Mouse (Mus musculus) kidney, adult 2 months (tissue): ENCODE measurements around the gene Mgat3. TPM values are rescaled to one million over a fixed set of nuclear protein-coding genes. Genes with fewer than 3 reads are reported as not detected.
A peak's percentile ranks its signal among the peaks of the same experiment; 100 is the strongest.

Experiments
- DNase-seq: peaks from one replicate; pipeline ENCODE4 v3.0.0; 2021
- H3K27ac ChIP-seq: fragments of 200-500 bp; 2 replicates; pipeline ENCODE4 v1.5.1; 2012; ENCODE audit warnings: low read depth, low read length, control low read depth, inconsistent platforms; ENCODE audit not compliant: insufficient read depth
- H3K27me3 ChIP-seq: fragments of 200-500 bp; replicated peaks from 2 replicates; pipeline ENCODE4 v1.6.1; 2012; ENCODE audit warnings: mild to moderate bottlenecking, moderate library complexity, low read length, inconsistent platforms; ENCODE audit not compliant: control insufficient read depth, insufficient read depth
- H3K36me3 ChIP-seq: fragments of 200-500 bp; 2 replicates; pipeline ENCODE4 v1.6.1; 2012; ENCODE audit warnings: mild to moderate bottlenecking, moderate library complexity, low read length, inconsistent platforms; ENCODE audit not compliant: control insufficient read depth, insufficient read depth
- H3K4me1 ChIP-seq: fragments of 200-500 bp; 2 replicates; pipeline ENCODE4 v1.6.1; 2011; ENCODE audit warnings: low read length; ENCODE audit not compliant: control insufficient read depth, insufficient read depth
- H3K4me3 ChIP-seq: fragments of 200-500 bp; 2 replicates; pipeline ENCODE4 v1.5.1; 2011; ENCODE audit warnings: mild to moderate bottlenecking, low read depth, low read length, control low read depth; ENCODE audit not compliant: insufficient read depth
- CTCF ChIP-seq: fragments of 200-500 bp; conservative IDR thresholded peaks from 2 replicates; pipeline ENCODE4 v1.5.1; 2011; ENCODE audit warnings: low read depth, mild to moderate bottlenecking, control low read depth, low read length, moderate library complexity, mixed read lengths; ENCODE audit not compliant: insufficient read depth, insufficient read length
- POLR2A ChIP-seq: fragments of 200-500 bp; IDR thresholded peaks from one replicate; pipeline ENCODE4 v1.6.1; 2011; ENCODE audit warnings: low read depth, low read length, control low read depth
- WGBS: fragments of 180-500 bp; shearing (Covaris S2); methylation state at CpG from one replicate; pipeline ENCODE4 v1.1.7; 2018; 5-methylcytosine and 5-hydroxymethylcytosine counted together
- polyA plus RNA-seq: library from polyadenylated mRNA; depleted of rRNA; stranded (reverse); fragments of >200 nt; gene quantifications from 2 replicates; pipeline ENCODE4 v1.2.3, GENCODE M21; 2012

Mgat3 gene
- polyA plus RNA-seq, 1 experiment = 70.5 TPM

DNA sequence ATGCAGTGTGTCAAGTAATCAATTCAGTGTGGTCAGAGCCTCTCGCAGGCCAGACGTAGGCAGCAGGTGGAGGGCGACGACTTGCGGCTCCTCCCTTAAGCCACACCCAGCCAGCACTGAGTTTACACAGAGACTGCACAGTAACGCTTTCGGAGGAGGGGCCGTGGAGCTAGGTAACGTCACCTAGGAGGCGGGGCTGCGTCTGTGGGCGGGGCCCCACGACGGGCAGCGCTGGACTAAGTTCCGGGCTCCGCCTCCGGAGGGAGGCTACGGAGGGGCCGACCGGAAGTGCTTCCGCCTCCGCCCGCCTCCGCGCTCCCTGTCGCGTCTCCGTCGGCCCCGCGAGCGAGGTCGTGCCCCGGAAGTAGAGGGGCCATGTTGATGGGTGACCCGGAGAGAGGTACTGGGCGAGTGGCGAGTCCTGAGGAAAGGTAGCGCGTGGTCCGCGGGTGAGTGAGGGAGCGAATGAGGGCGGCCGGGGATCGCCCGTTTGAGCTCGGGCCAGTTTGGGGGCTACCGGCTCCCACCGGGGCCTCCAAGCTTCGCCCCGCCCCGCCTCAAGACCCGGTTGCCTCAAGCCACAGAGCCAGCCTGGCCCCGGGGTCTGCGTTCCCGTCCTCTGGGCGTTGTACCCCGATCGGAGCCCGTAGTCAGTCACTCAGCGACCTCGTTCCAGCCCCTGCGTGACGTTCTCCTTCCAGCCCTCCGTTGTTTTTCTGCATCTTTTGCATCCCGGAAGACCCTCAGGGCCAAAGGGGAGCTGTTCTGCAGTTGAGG is 60.4 kb downstream of the Mgat3 start, which contains the start of gene Mief1:
TSS of gene Mief1 (plus strand) at position 286 of the 777 bp plus-strand sequence.
- H3K27me3 ChIP-seq = no peaks in the 10 kb centered on the region
- WGBS = under 1% methylated on average over 67 of the region's 67 CpGs
- H3K36me3 ChIP-seq = no peaks in the 10 kb centered on the region; the same call in none of the 2 replicates
- peak within 1 kb of the TSS; percentile 74 for H3K27ac ChIP-seq
- peak; percentile 99 for DNase-seq
- peak within 1 kb of the TSS; percentile 98 for H3K4me3 ChIP-seq
- H3K4me1 ChIP-seq = peaks cover 5% of the 10 kb centered on the region; the same call in 1 of the 2 replicates
- TF ChIP-seq POLR2A (peak; percentile 55), CTCF (peak; percentile 26; the same call in 1 of the 2 replicates)

- DNase-seq = no peak
- H3K27ac ChIP-seq = no peak within 1 kb of the TSS
- 96% methylated on average over 9 of the region's 9 CpGs for WGBS
- peaks cover 5% of the 10 kb centered on the region; the same call in 1 of the 2 replicates for H3K4me1 ChIP-seq
- TF ChIP-seq CTCF (no peak), POLR2A (no peak)
- no peaks in the 10 kb centered on the region for H3K27me3 ChIP-seq
- H3K4me3 ChIP-seq = peak within 1 kb of the TSS; percentile 98
- H3K36me3 ChIP-seq = no peaks in the 10 kb centered on the region; the same call in none of the 2 replicates
These were observed 62.0 kb downstream of the Mgat3 start, which contains the start of gene AC140267.1 for GRCm38 (mm10) chr15:80235535-80235934. AC140267.1 (plus strand) TSS chr15:80235835.

DNA sequence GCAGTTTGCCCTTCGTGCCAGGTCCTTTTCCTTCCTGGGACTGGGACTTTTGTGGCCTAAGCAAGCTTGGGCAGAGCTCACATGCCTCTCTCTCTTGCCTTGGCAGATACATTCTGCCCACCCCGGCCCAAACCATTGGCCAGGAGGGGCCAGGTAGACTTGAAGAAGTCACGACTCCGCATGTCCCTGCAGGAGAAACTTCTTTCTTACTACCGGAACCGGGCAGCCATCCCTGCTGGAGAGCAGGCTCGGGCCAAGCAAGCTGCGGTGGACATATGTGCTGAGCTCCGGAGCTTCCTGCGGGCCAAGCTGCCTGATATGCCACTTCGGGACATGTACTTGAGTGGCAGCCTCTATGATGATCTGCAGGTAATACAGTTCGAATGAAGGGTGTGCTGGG is 74.6 kb downstream of the Mgat3 start:
- WGBS = 93% methylated on average over 12 of the region's 12 CpGs
- H3K4me1 ChIP-seq = no peaks in the 10 kb centered on the region; the same call in 1 of the 2 replicates
- TF ChIP-seq CTCF (no peak), POLR2A (no peak)
- H3K4me3 ChIP-seq = no peak overlapping the region
- no peak for DNase-seq
- peaks cover 5% of the 10 kb centered on the region for H3K36me3 ChIP-seq
- H3K27me3 ChIP-seq = no peaks in the 10 kb centered on the region
- no peak overlapping the region for H3K27ac ChIP-seq

DNA sequence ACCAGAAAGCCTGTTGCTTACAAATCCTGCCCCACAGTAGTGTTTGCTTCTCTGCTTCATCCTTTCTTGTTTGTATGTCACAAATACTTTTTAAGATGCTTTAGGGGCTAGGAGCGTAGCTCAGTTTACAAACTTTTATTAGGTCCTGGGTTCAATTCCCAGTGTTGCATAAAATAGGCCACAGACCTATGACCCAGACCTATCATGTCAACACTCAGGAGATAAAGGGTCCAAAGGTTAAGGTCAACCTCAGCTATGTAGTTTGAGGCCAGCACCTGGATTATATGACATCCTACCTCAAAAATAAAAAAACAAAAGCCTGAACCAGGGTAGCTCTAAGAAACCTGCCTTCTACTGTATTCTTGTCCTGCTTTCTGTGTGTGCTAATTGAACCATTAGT is 75.1 kb downstream of the Mgat3 start:
- no peaks in the 10 kb centered on the region for H3K27me3 ChIP-seq
- peaks cover 5% of the 10 kb centered on the region for H3K36me3 ChIP-seq
- 89% methylated on average over 1 of the region's 1 CpGs for WGBS
- H3K4me3 ChIP-seq = no peak overlapping the region
- no peaks in the 10 kb centered on the region; the same call in 1 of the 2 replicates for H3K4me1 ChIP-seq
- TF ChIP-seq CTCF = no peak
- TF ChIP-seq POLR2A = no peak
- no peak overlapping the region for H3K27ac ChIP-seq
- DNase-seq = no peak

DNA sequence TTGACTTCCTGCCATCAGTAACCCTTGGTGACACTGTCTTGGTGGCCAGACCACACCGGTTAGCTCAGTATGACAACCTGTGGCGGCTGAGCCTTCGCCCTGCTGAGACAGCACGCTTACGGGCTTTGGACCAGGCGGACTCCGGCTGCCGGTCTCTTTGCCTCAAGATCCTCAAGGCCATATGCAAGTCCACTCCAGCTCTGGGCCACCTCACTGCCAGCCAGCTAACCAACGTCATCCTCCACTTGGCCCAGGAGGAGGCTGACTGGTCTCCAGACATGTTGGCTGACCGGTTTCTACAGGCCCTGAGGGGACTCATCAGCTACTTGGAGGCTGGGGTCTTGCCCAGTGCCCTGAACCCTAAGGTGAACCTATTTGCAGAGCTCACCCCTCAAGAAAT is 76.2 kb downstream of the Mgat3 start:
- H3K27ac ChIP-seq = no peak overlapping the region
- peaks cover 5% of the 10 kb centered on the region for H3K36me3 ChIP-seq
- no peak for DNase-seq

DNA sequence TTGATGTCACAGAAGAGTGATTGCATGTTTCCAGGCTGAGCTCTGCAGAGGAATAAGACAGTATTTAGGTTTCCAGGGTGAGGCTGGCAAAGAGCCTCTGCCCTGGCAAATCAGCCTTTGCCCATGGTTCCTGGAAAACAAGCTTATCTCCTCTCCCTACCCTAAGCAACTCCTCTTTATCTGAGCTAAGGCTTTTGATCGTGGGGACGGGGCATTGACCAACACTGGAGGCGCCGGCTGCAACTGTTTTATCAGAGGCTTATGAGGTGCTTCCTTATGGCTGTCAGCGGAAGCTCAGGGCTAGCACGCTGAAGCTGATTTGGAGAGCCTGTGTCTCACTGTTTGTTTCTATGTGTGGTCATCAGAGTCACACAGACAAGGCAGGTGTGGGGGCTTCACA is 77.1 kb downstream of the Mgat3 start:
- no peaks in the 10 kb centered on the region; the same call in 1 of the 2 replicates for H3K4me1 ChIP-seq
- TF ChIP-seq CTCF = no peak
- H3K36me3 ChIP-seq = peaks cover 5% of the 10 kb centered on the region
- no peak overlapping the region for H3K4me3 ChIP-seq
- H3K27me3 ChIP-seq = no peaks in the 10 kb centered on the region
- DNase-seq = no peak
- no peak overlapping the region for H3K27ac ChIP-seq
- WGBS = 85% methylated on average over 6 of the region's 6 CpGs

More for the DNA sequence above, 76.2 kb downstream of the Mgat3 start:
- 86% methylated on average over 10 of the region's 10 CpGs for WGBS
- Histone ChIP-seq H3K4me1 (no peaks in the 10 kb centered on the region; the same call in 1 of the 2 replicates), H3K27me3 (no peaks in the 10 kb centered on the region), H3K4me3 (no peak overlapping the region)
- TF ChIP-seq CTCF (no peak), POLR2A (no peak)

- TF ChIP-seq CTCF (no peak), POLR2A (no peak)
- Histone ChIP-seq H3K27ac (peak overlapping the region; percentile 22; the same call in 1 of the 2 replicates), H3K27me3 (no peaks in the 10 kb centered on the region), H3K36me3 (peaks cover 20% of the 10 kb centered on the region), H3K4me3 (no peak overlapping the region), H3K4me1 (peaks cover 14% of the 10 kb centered on the region; the same call in 1 of the 2 replicates)
- peak; percentile 29 for DNase-seq
- WGBS = 22% methylated on average over 2 of the region's 2 CpGs
These were observed 80.0 kb downstream of the Mgat3 start for GRCm38 (mm10) chr15:80253530-80253929.

- DNase-seq = peak; percentile 44
- TF ChIP-seq CTCF (no peak), POLR2A (no peak)
- peak overlapping the region; percentile 94 for H3K27ac ChIP-seq
- WGBS = 25% methylated on average over 6 of the region's 6 CpGs
- peaks cover 14% of the 10 kb centered on the region; the same call in 1 of the 2 replicates for H3K4me1 ChIP-seq
- no peaks in the 10 kb centered on the region for H3K27me3 ChIP-seq
- peaks cover 20% of the 10 kb centered on the region for H3K36me3 ChIP-seq
- peak overlapping the region; percentile 60 for H3K4me3 ChIP-seq
These were observed 80.7 kb downstream of the Mgat3 start for GRCm38 (mm10) chr15:80254207-80254606.
